Mouse (Mus musculus) gastrocnemius, postnatal 4 days (tissue): ENCODE results near the gene Atg4d. TPM values are rescaled to one million over a fixed set of nuclear protein-coding genes. Genes with fewer than 3 reads are reported as not detected.
"Not testable (repeated sequence)": the region's sequence is repeated elsewhere in the genome, so short reads cannot be mapped to it uniquely, and the experiment has no call there.

ENCODE experiments used
- DNase-seq, 2 experiments: peaks; one replicate each; pipeline ENCODE4 v3.0.0; 2021 to 2022; ENCODE audit warnings: low spot score in 2 of 2, mixed read lengths in 2 of 2
- total RNA-seq, 2 experiments: library from RNA; stranded (reverse); gene quantifications; 2 replicates each; pipeline ENCODE4 v1.2.3; 2021

Atg4d gene
- total RNA-seq, 2 experiments from 2014 or later: 28.0 to 30.0 TPM

DNA sequence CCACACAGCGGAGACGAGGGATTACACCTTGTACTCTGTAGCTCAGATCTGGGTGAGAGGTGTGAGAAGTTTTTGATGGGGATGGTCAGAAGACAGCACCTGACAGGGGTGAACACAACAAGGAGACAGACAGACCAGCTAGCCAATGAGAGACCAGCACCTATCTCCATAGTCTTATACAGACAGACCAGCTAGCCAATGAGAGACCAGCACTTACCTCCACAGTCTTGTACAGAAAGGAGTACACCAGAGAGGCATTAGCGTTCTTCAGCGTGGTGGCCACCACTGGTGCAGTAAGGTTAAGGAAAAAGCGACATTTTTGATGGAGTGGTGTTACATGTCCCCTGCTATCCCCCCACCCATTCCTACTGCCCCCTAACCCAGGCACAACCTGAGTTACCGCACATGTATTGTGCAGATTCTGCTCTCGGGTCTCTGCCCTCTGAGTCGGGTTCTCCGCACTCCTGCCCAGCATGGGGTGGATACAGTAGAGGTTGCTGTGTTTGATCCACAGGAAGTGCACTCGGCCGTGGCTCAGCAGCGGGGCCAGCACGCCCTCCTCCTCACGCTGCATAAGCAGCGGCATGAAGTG, 44.2 kb downstream of the Atg4d start:
- DNase-seq: no peak

DNA sequence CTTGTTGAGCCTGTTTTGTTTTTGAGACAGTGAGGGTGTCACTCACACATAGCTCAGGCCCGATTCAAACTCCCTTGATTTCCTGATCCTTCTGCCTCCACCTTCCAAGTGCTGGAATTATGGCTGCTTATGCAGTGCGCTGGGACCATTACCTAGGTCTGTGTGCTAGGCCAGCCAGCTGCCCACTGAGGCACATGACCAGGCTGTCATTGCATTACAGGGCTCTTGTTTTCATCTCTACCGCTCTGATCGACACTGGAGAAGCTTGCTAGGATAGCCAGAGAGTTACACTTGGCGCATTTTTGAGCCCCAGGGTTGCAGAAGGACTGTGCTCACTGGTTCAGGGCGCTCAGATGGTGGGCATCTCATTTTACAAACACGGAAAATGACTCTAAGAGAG, 46.6 kb downstream of the Atg4d start:
- no peak for DNase-seq

DNA sequence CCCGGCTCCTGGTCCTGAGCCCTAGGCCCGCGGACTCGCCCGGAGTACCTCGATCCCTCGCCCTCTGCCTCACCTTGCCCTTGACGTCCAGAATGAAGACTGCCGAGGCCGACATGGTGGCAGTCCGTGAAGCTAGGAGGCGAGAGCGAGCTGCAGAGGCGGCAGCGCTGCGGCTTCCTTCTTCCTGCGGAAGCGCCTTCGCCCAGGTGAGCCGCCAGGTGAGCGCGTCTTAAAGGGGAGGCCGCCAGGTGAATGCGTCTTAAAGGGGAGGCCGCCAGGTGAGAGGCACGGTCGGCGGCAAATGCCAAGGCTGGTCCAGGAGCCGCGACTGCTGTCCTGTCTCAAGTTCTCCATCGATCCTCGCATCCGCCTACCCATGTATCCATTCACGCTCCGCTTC, 47.0 kb downstream of the Atg4d start, which contains the start of gene Ap1m2:
Gene Ap1m2, minus strand, starts transcription at position 204 of the 400 bp plus-strand sequence.
- DNase-seq: no peak

DNA sequence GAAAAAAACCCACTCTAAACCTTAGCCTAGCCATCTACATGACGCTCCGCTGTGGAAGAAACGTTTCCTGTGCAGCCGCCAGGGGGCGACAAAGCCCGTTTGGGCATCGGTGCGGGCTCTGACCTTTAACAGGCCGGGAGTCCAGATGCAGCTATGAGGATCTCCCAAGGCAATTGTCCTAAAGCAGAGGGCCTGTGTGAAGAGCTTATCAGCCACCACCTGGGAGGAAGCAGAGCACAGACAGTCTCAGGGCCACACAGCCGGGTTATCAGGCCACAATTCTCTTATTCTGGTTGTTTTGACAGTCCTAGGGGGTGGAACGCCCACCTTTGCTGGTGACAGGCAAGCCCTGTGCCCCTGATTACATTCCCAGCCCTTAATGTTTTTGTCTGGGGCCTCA, 48.3 kb downstream of the Atg4d start:
- DNase-seq: peak; percentile 89

DNA sequence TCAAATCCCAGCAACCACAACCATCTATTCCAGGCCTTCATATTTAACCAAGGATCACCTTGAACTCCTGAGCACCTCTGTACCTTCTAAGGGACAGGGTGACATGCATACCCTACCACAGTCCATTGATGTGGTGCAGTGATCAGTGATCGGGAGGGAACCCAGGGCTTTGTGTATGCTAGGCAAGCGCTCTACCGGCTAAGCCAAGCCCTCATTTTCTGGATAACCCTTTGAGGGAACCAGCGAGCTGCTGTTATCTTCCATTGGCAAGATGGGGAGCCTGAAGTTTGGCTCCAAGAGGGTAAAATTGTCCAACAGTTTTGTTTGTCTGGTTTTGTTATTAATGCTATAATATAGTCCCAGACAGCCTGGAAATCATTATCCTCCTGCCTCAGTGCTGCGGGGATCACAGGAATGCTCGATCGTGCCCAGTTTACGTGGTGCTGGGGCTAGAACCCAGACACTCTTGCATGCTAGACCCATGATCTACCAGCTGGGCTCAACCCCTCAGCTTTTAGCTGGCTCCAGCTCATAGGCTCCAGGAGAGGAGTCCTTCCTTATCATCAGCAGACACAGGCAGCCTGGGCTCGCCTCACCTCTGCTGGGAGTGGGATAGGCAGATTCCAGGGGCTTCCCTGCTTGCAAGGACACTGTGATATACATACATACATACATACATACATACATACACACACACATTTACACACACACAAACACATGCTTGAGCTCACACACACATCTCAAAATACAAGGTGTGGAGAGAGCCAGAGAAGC, 49.5 kb downstream of the Atg4d start:
- DNase-seq: no peak

DNA sequence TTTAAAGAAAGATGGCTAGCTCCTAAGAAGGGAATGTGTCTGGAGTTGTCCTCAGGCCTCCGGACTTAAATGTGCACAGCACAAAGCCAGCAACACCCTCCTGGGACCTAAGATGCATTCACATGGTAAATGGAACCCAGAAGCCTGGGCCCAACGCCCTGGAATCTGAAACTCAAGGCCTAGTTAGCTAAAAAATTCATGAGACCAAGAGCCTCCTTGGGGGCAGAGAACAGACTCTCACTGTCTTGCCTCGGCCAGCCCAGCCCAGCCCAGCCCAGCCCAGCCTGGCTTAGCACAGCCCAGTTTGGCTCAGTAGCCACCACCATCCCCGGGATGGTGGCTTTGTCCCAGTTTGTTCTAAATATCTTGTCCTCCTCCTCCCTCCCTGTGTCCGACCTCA, 50.3 kb downstream of the Atg4d start:
- DNase-seq: peak; percentile 32 to 61

DNA sequence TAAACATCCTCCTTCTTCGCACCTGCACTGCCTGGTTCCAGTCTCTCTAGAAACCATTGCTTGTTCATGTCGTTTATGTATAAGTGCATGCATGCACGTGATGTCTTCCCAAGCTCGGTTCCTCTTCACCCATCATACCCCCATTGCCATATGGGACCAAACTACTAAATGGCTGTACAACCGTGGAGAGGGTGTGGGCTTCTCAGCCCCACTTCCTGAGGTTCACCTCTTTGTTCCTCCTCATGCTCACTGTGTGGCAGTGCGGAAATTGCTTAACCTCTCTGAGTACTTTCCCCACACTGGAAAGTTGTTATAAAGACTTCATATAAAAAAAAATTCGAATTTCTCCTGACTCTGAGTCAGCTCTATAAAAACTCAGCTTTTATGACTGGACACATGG, 51.6 kb downstream of the Atg4d start:
- DNase-seq: no peak

DNA sequence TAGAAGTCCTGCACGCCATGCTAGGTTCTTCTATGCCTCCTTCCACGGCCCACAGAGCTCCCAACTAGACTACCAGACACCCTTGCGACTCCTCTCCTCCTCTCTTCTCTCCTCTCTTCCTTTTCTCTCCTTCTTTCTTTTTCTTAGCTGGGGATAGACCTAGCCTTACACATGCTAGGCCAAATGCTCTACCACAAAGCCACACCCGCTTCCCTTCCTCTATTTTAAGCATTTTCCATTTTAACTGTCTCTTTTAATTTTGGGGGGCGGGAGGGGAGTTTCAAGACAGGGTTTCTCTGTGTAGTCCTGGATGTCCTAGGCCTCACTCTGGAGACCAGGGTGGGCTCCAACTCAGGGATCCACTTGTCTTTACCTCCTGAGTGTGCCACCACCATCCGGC, 53.7 kb downstream of the Atg4d start:
- DNase-seq: no peak

DNA sequence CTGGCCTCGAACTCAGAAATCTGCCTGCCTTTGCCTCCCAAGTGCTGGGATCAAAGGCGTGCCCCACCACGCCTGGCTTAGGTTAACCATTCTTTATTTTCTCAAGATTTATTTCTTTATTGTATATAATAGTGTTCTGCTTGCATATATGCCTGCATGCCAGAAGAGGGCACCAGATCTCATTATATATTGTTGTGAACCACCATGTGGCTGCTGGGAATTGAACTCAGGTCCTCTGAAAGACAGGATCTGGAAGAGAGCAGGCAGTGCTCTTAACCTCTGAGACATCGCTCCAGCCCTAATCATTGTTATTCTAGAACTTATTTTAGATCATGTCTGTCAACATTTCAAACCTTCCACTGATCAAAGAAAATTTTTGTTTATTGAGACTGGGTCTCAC, 54.4 kb downstream of the Atg4d start:
- no peak for DNase-seq

DNA sequence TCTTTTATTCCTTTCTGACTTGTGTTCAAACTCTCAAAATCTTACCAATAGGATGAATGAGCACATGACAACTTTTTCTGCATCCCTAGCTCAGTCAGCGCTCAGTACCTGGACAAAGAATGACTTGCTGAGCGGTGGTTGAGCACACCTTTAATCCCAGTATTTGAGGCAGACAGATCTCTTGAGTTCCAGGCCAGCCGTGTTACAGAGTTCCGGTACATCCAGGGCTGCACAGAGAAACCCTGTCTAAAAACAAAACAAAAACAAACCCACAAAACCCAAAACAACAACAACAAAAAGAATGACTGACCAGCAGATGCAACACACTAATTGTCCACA, 55.2 kb downstream of the Atg4d start:
- DNase-seq: no peak

DNA sequence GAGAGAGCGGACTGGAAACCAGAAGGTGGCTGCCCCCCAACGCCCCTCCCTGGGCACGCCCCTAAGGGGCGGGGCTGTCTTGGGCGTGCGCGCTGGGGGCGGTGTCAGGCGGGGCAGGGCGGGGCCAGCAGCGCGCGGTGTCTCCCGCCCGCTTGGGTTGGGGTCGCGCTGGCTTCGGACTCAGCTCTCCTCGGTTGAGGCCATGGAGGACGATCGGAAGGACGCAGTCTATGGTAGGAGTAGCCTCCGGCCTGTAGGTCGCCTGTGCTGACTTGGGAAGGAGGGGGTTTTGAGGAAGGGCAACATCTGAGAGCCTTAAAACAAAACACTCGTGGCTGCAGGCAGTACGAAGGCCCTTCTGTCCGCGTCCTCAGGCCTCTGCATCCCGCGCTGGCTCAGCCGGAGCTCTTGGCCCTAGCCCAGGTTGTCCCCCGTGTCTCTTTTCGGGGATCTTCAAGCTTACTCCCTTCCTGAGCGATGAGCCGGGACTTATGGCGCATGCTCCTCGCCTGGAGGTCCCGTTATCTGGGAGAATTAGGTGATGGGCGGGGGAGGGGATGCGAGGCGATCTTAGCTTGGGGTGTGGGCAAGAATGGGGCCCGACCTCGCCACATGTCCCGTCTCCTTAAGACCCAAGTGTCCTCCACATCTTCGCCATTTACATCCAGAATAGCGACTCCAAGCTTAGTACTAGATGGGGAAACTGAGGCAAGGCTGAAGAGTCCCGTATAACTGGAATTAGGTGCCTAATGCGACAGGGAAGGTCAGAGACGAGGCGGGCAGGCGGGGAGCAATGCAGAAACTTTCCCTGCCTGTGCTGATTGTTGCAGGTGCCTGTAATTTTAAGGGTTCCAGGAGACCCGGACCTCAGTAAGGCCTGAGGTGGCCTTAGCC, 55.8 kb downstream of the Atg4d start, which contains the start of gene Slc44a2:
Gene Slc44a2, plus strand, starts transcription at position 80 of the 894 bp plus-strand sequence.
- DNase-seq: peak; percentile 84 to 87

DNA sequence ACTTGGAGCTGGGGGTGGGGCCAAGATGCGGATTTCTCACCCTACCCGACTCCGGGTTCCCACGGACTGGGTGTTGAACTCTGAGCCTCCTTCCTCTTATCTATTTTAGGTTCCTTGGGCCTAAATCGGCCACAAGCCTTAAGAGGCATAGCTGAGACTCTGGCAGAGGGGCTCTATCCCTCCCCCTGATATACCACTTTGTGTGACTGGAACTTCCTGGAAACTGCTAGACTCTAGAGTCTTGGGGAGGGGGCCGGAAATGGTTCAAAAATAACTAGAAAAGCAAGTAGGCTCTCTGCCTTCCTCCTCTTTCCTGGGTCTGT, 56.4 kb downstream of the Atg4d start:
- DNase-seq: peak in 1 of 2 experiments; percentile 30

DNA sequence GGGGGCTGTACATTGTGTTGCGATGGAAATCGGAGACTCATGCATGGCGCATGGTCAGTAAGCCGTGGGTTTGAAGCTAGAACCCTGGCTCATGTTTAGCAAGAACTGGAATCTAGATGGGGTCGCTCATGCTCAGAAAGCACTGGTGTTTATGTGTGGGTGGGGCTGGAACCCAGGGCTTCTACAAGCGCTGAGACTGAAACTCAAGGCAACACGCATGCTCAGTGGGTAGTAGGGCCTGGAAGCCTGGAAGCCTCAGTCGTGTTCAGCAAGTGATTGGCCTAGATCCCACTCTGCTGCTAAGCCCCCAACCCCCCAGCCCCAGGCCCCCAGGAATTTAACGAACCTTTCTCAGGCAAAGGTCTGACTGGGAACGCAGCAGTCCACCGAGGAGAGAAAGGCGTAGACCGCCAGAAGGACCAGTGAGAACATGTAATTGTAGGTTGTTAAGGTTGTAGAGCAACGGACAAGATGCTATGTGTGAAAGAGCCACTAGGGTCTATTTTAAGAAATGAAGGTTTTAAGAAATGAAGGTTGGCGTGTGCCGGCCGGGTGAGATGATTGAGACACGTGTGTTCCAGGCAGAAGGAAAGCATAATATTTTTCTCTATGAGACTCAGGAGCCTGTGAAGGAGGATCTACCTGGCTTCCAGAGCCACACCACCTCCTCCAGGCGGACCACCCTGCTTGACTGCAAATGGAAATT, 57.3 kb downstream of the Atg4d start:
- DNase-seq: no peak

DNA sequence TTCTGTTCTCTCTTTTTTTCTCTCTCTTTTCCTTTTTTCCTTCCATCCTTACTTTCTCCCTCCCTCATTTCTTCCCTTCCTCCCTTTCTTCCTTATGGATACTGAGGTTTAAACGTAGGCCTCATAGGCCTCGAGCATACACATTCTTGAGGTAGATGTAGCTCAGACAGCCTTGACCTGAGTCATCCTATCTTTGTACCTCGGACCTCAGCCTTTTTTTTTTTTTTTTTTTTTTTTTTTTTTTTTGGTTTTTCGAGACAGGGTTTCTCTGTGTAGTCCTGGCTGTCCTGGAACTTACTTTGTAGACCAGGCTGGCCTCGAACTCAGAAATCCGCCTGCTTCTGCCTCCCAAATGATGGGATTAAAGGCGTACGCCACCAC, 57.8 kb downstream of the Atg4d start:
- DNase-seq: not testable (repeated sequence)

DNA sequence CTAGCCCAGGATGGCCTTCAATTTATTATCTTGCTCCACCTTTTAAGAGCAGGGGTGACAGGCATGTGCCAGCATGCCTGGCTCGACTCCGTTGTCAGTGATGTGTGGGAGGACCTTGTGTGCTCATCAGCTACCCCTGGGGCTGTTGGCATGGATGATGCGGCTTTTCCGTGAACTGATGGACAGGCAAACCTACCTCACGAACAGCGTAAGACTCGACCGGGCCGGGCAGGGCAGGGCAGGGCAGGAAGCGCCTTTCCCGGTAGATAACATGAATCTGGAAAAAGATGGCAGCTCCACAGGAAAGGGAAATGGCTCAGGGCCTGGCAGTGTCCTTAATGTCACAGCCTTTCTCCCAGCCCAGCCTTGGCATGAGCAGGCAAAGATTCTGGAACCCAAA, 59.2 kb downstream of the Atg4d start:
- DNase-seq: no peak

Other genes starting within 250 kb of the Atg4d start
- gene Icam1, start 249.3 kb upstream of the Atg4d start, total RNA-seq: 1 to 10 TPM; 5.4 to 6.7 TPM
- not detected for gene Icam4, start 235.9 kb upstream of the Atg4d start, total RNA-seq
- gene Icam5, start 233.2 kb upstream of the Atg4d start, total RNA-seq: under 1 TPM in 1 of 2 experiments, not detected in 1; 0.08 TPM
- not detected for gene Zglp1, start 198.2 kb upstream of the Atg4d start, total RNA-seq
- gene Gm49373, start 192.2 kb upstream of the Atg4d start, total RNA-seq: under 1 TPM; 0.29 to 0.59 TPM
- 10 to 100 TPM; 28.6 to 31.6 TPM for gene Fdx1l, start 191.7 kb upstream of the Atg4d start, total RNA-seq
- gene Gm38431, start 173.3 kb upstream of the Atg4d start, total RNA-seq: 1 to 10 TPM; 1.3 to 1.7 TPM
- 10 to 100 TPM; 33.0 to 37.3 TPM for gene Raver1, start 173.3 kb upstream of the Atg4d start, total RNA-seq
- gene Tyk2, start 134.1 kb upstream of the Atg4d start, total RNA-seq: 1 to 10 TPM; 9.3 TPM
- gene Cdc37, start 115.3 kb upstream of the Atg4d start, total RNA-seq: 100 to 1,000 TPM; 160 to 163 TPM
- 10 to 100 TPM; 11.6 to 13.8 TPM for gene Pde4a, start 99.6 kb upstream of the Atg4d start, total RNA-seq
- gene Keap1, start 25.9 kb upstream of the Atg4d start, total RNA-seq: 10 to 100 TPM; 52.2 to 55.0 TPM
- gene S1pr5, start 16.9 kb upstream of the Atg4d start, total RNA-seq: under 1 TPM; 0.26 to 0.32 TPM
- 10 to 100 TPM; 18.1 to 21.3 TPM for gene Kri1, start 22.7 kb downstream of the Atg4d start, total RNA-seq
- gene Cdkn2d, start 26.1 kb downstream of the Atg4d start, total RNA-seq: 10 to 100 TPM; 20.5 to 24.0 TPM
- not detected for gene Ap1m2, start 47.0 kb downstream of the Atg4d start, total RNA-seq
- gene Slc44a2, start 55.4 kb downstream of the Atg4d start, total RNA-seq: 100 to 1,000 TPM; 139 to 151 TPM
- gene Ilf3, start 102.6 kb downstream of the Atg4d start, total RNA-seq: 10 to 100 TPM; 65.2 to 75.5 TPM
- gene Qtrt1, start 146.5 kb downstream of the Atg4d start, total RNA-seq: 10 to 100 TPM; 15.1 to 18.5 TPM
- 10 to 100 TPM; 75.0 to 86.0 TPM for gene Dnm2, start 159.6 kb downstream of the Atg4d start, total RNA-seq
- gene Tmed1, start 245.0 kb downstream of the Atg4d start, total RNA-seq: 10 to 100 TPM; 38.3 to 40.6 TPM